In the genomic region with DNA sequence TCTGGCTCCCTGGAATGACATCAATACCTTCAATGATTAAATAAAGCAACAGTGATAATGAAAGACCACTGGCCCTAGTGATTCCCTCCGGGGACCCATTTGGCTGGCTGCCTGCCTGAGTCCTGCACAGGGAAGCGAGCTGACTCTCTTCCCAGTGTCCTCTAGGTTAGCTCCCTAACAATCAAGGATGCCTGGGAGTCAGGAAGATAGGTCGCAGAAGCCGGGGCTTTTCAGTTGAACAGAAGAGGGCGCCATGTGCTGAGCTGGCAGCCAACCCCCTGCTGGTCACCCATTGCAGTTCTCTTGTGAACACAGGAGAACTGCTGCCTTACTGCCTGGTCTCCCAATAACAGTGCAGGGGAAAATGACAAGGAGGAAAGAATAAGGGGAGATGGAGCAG, we compare ENCODE assay signal across 9 mouse cellular contexts.
A peak's percentile ranks its signal among the peaks of the same experiment; 100 is the strongest.
DNase-seq lines count a peak whose midpoint lies in the region; ATAC-seq and TF ChIP-seq lines count a peak whose summit lies in the region.
"Had no signal": no experiment of that assay in that cellular context is flagged by ENCODE, and none has a peak within 500 bp of the region (broad histone marks: within the 10 kb centered on the region; RNA-seq: fewer than 3 reads in every experiment).

No protein-coding gene starts in this region.

- WGBS in bone marrow, adult 2 months: 44% methylated on average over 5 of the region's 5 CpGs
- WGBS in forebrain, embryonic 14.5 days: 14% methylated on average over 5 of the region's 5 CpGs

- no peak for TF ChIP-seq POLR2A in bone marrow, adult 2 months (IDR thresholded peaks at IDR 0.05; ENCODE audit: borderline replicate concordance, control insufficient read depth, low read depth, low read length)

- TF ChIP-seq CTCF in bone marrow, adult 2 months (IDR thresholded peaks at IDR 0.05; ENCODE audit: control insufficient read depth, insufficient read depth, low read length): peak; percentile 70

- no peaks in the 10 kb centered on the region for H3K4me1 ChIP-seq in bone marrow, adult 2 months (ENCODE audit: control insufficient read depth, insufficient read depth, low read length)
- H3K4me1 ChIP-seq in forebrain, embryonic 14.5 days (ENCODE audit: control insufficient read depth, insufficient read depth, low read length): peaks cover 5% of the 10 kb centered on the region; the same call in 1 of the 2 replicates
- H3K4me1 ChIP-seq: liver, embryonic 15.5 days had no signal

- no peak for ATAC-seq in forebrain, embryonic 14.5 days

- H3K27ac ChIP-seq in bone marrow, adult 2 months (ENCODE audit: control insufficient read depth, insufficient read depth, low read depth, low read length, poor library complexity): no peak overlapping the region
- H3K27ac ChIP-seq in forebrain, embryonic 14.5 days (ENCODE audit: low read depth, low read length): no peak overlapping the region
- H3K27ac ChIP-seq: liver, embryonic 15.5 days had no signal

- H3K27me3 ChIP-seq in forebrain, embryonic 14.5 days (replicated peaks; ENCODE audit: control insufficient read depth, insufficient read depth, low read length): no peaks in the 10 kb centered on the region
- H3K27me3 ChIP-seq: liver, embryonic 15.5 days had no signal

- no peak overlapping the region for H3K4me3 ChIP-seq in bone marrow, adult 2 months (replicated peaks; ENCODE audit: control insufficient read depth, low read depth, low read length)
- H3K4me3 ChIP-seq in forebrain, embryonic 14.5 days (ENCODE audit: low read depth, low read length): no peak overlapping the region
- H3K4me3 ChIP-seq: liver, embryonic 15.5 days had no signal

- no peaks in the 10 kb centered on the region for H3K36me3 ChIP-seq in forebrain, embryonic 14.5 days (ENCODE audit: control insufficient read depth, insufficient read depth, low read length)
- H3K36me3 ChIP-seq: liver, embryonic 15.5 days had no signal

- intact Hi-C loops in left cerebral cortex, postnatal 25 days (cut with DNase I): loop anchor here (2.0 to 5.0 kb wide), 2 partner anchors 76 to 245 kb away; no protein-coding TSS in a partner anchor

- peak; percentile 40 for DNase-seq in left cerebral cortex, adult 11 months (ENCODE audit: low spot score)
- DNase-seq in left cerebral cortex, adult 8-10 months (ENCODE audit: low spot score in 2 of 2): no peak
- DNase-seq in forebrain, embryonic 14.5 days (ENCODE audit: low spot score): peak; percentile 40
- peak; percentile 40 for DNase-seq in induced T-regulatory cell, adult 2 months (ENCODE audit: low read depth)
- peak; percentile 34 to 54 for DNase-seq in left cerebral cortex, postnatal 25 days (ENCODE audit: low spot score in 2 of 2)
- peak; percentile 18 for DNase-seq in naive thymus-derived CD4-positive, alpha-beta T cell, adult 2 months (ENCODE audit: low read depth)
- peak; percentile 71 for DNase-seq in thymus, postnatal 14 days

- no peak overlapping the region for H3K9ac ChIP-seq in forebrain, embryonic 14.5 days (ENCODE audit: low read length)
- H3K9ac ChIP-seq: liver, embryonic 15.5 days had no signal

- H3K4me2 ChIP-seq in forebrain, embryonic 14.5 days (ENCODE audit: low read length): no peak overlapping the region
- H3K4me2 ChIP-seq: liver, embryonic 15.5 days had no signal

- no peaks in the 10 kb centered on the region for H3K9me3 ChIP-seq in forebrain, embryonic 14.5 days (replicated peaks; ENCODE audit: control insufficient read depth, low read length)
- H3K9me3 ChIP-seq: liver, embryonic 15.5 days had no signal

Comparison
In these comparisons a context has a peak if more than half of its experiments do, and no peak if none do; other contexts are left out.
1. DNase-seq: peak in left cerebral cortex, adult 11 months (single experiment), forebrain, embryonic 14.5 days (single experiment), induced T-regulatory cell, adult 2 months (single experiment), left cerebral cortex, postnatal 25 days (2 of 2), naive thymus-derived CD4-positive, alpha-beta T cell, adult 2 months (single experiment) and thymus, postnatal 14 days (single experiment); none in left cerebral cortex, adult 8-10 months (0 of 2).